Mouse (Mus musculus) lung, postnatal 0 days (tissue): ENCODE measurements around the gene Crisp3. TPM values are rescaled to one million over a fixed set of nuclear protein-coding genes. Genes with fewer than 3 reads are reported as not detected.
"Not testable (repeated sequence)": the region's sequence is repeated elsewhere in the genome, so short reads cannot be mapped to it uniquely, and the experiment has no call there.

ENCODE experiments used
- ATAC-seq: fragments of 200-750 bp; cut with Nextera tagmentation; 2 replicates; pipeline ENCODE4 v1.8.0; 2017; ENCODE audit warnings: moderate library complexity
- DNase-seq: peaks from one replicate; pipeline ENCODE4 v3.0.0-alpha.2; 2016; ENCODE audit warnings: low spot score
- H3K27ac ChIP-seq: fragments of 300-500 bp; sonication (generic); 2 replicates; pipeline ENCODE4 v1.5.1; 2014; ENCODE audit warnings: antibody characterized with exemption, mild to moderate bottlenecking, low read length, mixed read lengths
- H3K27me3 ChIP-seq: fragments of 300-500 bp; sonication (generic); replicated peaks from 2 replicates; pipeline ENCODE4 v1.6.1; 2014; ENCODE audit warnings: low read length, mixed read lengths; ENCODE audit not compliant: insufficient read depth
- H3K36me3 ChIP-seq: fragments of 300-500 bp; sonication (generic); 2 replicates; pipeline ENCODE4 v1.6.1; 2014; ENCODE audit warnings: low read length, mixed read lengths; ENCODE audit not compliant: insufficient read depth
- H3K4me1 ChIP-seq: fragments of 300-500 bp; sonication (generic); 2 replicates; pipeline ENCODE4 v1.6.1; 2014; ENCODE audit warnings: antibody characterized with exemption, low read depth, low read length, mixed read lengths; ENCODE audit not compliant: insufficient read depth
- H3K4me2 ChIP-seq: fragments of 300-500 bp; sonication (generic); replicated peaks from 2 replicates; pipeline ENCODE4 v1.6.1; 2014; ENCODE audit warnings: low read depth, mild to moderate bottlenecking, low read length, moderate library complexity, mixed read lengths
- H3K4me3 ChIP-seq: fragments of 300-500 bp; sonication (generic); 2 replicates; pipeline ENCODE4 v1.5.1; 2014; ENCODE audit warnings: low read depth, low read length
- H3K9ac ChIP-seq: fragments of 300-500 bp; sonication (generic); replicated peaks from 2 replicates; pipeline ENCODE4 v1.6.1; 2014; ENCODE audit warnings: low read depth, mild to moderate bottlenecking
- H3K9me3 ChIP-seq: fragments of 300-500 bp; sonication (generic); 2 replicates; pipeline ENCODE4 v1.6.1; 2016; ENCODE audit warnings: low read length, mixed read lengths
- CTCF ChIP-seq: IDR thresholded peaks from 2 replicates; pipeline ENCODE4 v1.5.1; 2016; ENCODE audit warnings: antibody characterized with exemption, mild to moderate bottlenecking
- EP300 ChIP-seq: IDR thresholded peaks from 2 replicates; pipeline ENCODE4 v1.6.1; 2016; ENCODE audit warnings: antibody characterized with exemption, mild to moderate bottlenecking, control low read depth
- WGBS: fragments of 180-500 bp; shearing (Covaris S2); extraction: QIAGEN DNeasy Blood & Tissue Kit; methylation state at CpG from one replicate; pipeline ENCODE4 v1.1.7; 2014; 5-methylcytosine and 5-hydroxymethylcytosine counted together
- polyA plus RNA-seq: library from polyadenylated mRNA; unstranded; fragments of >200 nt; fragmentation: Nextera tagmentation; extraction: Ambion mirVana; gene quantifications from 2 replicates; pipeline ENCODE4 v1.2.1, GENCODE M21; 2015

Gene Crisp3
- not detected in 2 replicates for polyA plus RNA-seq

GRCm38 (mm10) chr17:40242135-40242534 is at the start of gene Crisp3:
Crisp3 (minus strand) TSS chr17:40242288.
- H3K4me1 ChIP-seq: no peaks in the 10 kb centered on the region
- H3K9me3 ChIP-seq: no peaks in the 10 kb centered on the region
- DNase-seq (no peak), ATAC-seq (no peak)
- H3K27ac ChIP-seq: no peak within 1 kb of the TSS
- no peaks in the 10 kb centered on the region for H3K36me3 ChIP-seq
- no peak within 1 kb of the TSS for H3K4me3 ChIP-seq
- H3K9ac ChIP-seq: no peak within 1 kb of the TSS
- TF ChIP-seq CTCF: no peak
- TF ChIP-seq EP300: no peak
- H3K4me2 ChIP-seq: no peak within 1 kb of the TSS
- H3K27me3 ChIP-seq: no peaks in the 10 kb centered on the region

DNA sequence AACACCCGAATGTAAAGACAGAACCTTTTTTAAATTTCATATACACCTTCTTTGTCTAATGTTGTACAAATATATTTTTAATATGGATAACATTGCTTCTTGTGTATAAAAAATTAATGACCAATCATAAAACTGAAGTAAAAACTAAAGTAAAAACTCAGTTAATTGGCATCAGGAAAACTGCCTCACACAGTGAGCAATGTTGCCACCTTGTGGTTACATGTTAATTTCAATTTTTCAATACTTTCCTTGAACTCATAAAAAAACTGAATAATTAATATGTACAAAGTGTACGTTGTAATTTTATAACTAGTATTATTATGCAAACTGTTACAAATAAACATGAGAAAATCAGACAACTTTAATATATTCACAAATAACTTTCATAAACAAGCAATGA is 43.3 kb upstream of the Crisp3 start:
- DNase-seq: no peak
- Histone ChIP-seq H3K9ac (no peak overlapping the region), H3K27me3 (no peaks in the 10 kb centered on the region), H3K9me3 (no peaks in the 10 kb centered on the region), H3K4me2 (no peak overlapping the region), H3K4me3 (no peak overlapping the region), H3K4me1 (no peaks in the 10 kb centered on the region), H3K36me3 (no peaks in the 10 kb centered on the region), H3K27ac (no peak overlapping the region)
- no peak for ATAC-seq
- TF ChIP-seq CTCF: no peak
- 74% methylated on average over 2 of the region's 2 CpGs for WGBS

- Histone ChIP-seq H3K4me1 (no peaks in the 10 kb centered on the region), H3K9ac (no peak overlapping the region), H3K27ac (no peak overlapping the region), H3K4me2 (no peak overlapping the region), H3K36me3 (no peaks in the 10 kb centered on the region), H3K27me3 (no peaks in the 10 kb centered on the region), H3K9me3 (no peaks in the 10 kb centered on the region), H3K4me3 (no peak overlapping the region)
- DNase-seq (no peak), ATAC-seq (no peak)
- TF ChIP-seq EP300 (no peak), CTCF (no peak)
- 55% methylated on average over 1 of the region's 1 CpGs for WGBS
These were observed 33.4 kb upstream of the Crisp3 start for GRCm38 (mm10) chr17:40275519-40275918.

- Histone ChIP-seq H3K4me3 (no peak overlapping the region), H3K27me3 (no peaks in the 10 kb centered on the region), H3K4me2 (no peak overlapping the region), H3K9me3 (no peaks in the 10 kb centered on the region), H3K27ac (no peak overlapping the region), H3K36me3 (no peaks in the 10 kb centered on the region), H3K9ac (no peak overlapping the region), H3K4me1 (no peaks in the 10 kb centered on the region)
- ATAC-seq: no peak
- no peak for DNase-seq
- TF ChIP-seq EP300 (no peak), CTCF (no peak)
- WGBS: 63% methylated on average over 1 of the region's 1 CpGs
These were observed 32.9 kb upstream of the Crisp3 start for GRCm38 (mm10) chr17:40274906-40275470.

- H3K9ac ChIP-seq: no peak overlapping the region
- WGBS: 89% methylated on average over 1 of the region's 1 CpGs
- H3K4me3 ChIP-seq: no peak overlapping the region
- ATAC-seq (no peak), DNase-seq (no peak)
- H3K9me3 ChIP-seq: no peaks in the 10 kb centered on the region
- no peaks in the 10 kb centered on the region for H3K4me1 ChIP-seq
- TF ChIP-seq EP300 (no peak), CTCF (no peak)
- H3K4me2 ChIP-seq: no peak overlapping the region
- no peaks in the 10 kb centered on the region for H3K36me3 ChIP-seq
- no peaks in the 10 kb centered on the region for H3K27me3 ChIP-seq
- H3K27ac ChIP-seq: no peak overlapping the region
These were observed 10.4 kb upstream of the Crisp3 start for GRCm38 (mm10) chr17:40252487-40252886.

DNA sequence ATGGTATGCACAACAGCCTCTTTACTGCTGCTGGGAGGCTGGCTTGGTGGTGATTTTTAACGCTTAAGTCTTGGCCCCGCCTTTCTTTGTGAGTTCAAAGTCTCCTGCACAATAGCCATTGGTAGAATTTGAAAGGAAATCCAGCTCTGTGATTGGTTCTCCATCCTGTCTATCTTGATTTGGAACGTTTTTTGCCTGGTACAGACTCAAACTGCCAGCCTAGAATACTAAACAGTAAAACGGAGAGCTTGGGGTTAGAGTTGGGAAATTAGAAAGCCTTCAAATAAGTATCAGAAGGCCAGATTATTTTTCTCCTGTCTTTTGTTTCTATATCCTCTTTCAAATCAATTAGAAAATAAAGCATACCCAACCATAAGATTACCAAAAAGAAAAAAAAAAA is 33.5 kb downstream of the Crisp3 start, which contains the start of gene Pgk2:
TSS of gene Pgk2 (minus strand) at position 101 of the 400 bp plus-strand sequence.
- no peaks in the 10 kb centered on the region for H3K27me3 ChIP-seq
- WGBS: 70% methylated on average over 4 of the region's 4 CpGs
- no peaks in the 10 kb centered on the region for H3K9me3 ChIP-seq
- no peak within 1 kb of the TSS for H3K4me3 ChIP-seq
- no peak within 1 kb of the TSS for H3K27ac ChIP-seq
- ATAC-seq (no peak), DNase-seq (no peak)
- TF ChIP-seq EP300 (no peak), CTCF (no peak)
- H3K4me1 ChIP-seq: no peaks in the 10 kb centered on the region
- no peaks in the 10 kb centered on the region for H3K36me3 ChIP-seq
- H3K4me2 ChIP-seq: no peak within 1 kb of the TSS
- no peak within 1 kb of the TSS for H3K9ac ChIP-seq

DNA sequence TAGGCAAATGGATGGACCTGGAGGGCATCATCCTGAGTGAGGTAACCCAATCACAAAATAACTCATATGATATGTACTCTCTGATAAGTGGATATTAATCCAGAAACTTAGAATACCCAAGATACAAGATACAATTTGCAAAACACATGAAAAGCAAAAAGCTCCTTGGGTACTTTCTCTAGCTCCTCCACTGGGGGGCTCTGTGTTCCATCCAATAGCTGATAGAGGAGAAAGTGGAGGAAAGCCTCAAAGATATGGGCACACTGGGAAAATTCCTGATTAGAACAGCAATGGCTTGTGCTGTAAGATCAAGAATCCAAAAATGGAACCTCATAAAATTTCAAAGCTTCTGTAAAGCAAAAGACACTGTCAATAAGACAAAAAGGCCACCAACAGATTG is 40.3 kb downstream of the Crisp3 start:
- not testable (repeated sequence) for H3K27me3 ChIP-seq, H3K4me3 ChIP-seq, ATAC-seq, DNase-seq, H3K36me3 ChIP-seq, H3K4me2 ChIP-seq, H3K4me1 ChIP-seq, H3K9me3 ChIP-seq, H3K27ac ChIP-seq, H3K9ac ChIP-seq

DNA sequence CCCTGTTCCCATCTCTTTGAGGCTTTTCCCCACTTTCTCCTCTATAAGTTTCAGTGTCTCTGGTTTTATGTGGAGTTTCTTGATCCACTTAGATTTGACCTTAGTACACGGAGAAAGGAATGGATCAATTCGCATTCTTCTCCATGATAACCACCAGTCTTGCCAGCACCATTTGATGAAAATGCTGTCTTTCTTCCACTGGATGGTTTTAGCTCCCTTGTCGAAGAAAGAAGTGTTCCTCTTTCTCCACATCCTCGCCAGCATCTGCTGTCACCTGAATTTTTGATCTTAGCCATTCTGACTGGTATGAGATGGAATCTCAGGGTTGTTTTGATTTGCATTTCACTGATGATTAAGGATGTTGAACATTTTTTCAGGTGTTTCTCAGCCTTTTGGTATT is 51.9 kb downstream of the Crisp3 start:
- H3K36me3 ChIP-seq, H3K4me2 ChIP-seq, H3K4me3 ChIP-seq, ATAC-seq, H3K27me3 ChIP-seq, H3K4me1 ChIP-seq, H3K9me3 ChIP-seq, DNase-seq, H3K27ac ChIP-seq, H3K9ac ChIP-seq: not testable (repeated sequence)
- 75% methylated on average over 4 of the region's 4 CpGs for WGBS
